Mouse (Mus musculus) kidney, embryonic 14.5 days (tissue): Measurements from ENCODE around the gene Inca1. TPM values are rescaled to one million over a fixed set of nuclear protein-coding genes. Genes with fewer than 3 reads are reported as not detected.

Experiments used
- ATAC-seq: fragments of 200-750 bp; cut with Nextera tagmentation; 2 replicates; pipeline ENCODE4 v1.8.0; 2017; ENCODE audit warnings: moderate number of reproducible peaks, mild to moderate bottlenecking, moderate TSS enrichment, moderate library complexity; ENCODE audit not compliant: low FRiP score, low TSS enrichment
- H3K27ac ChIP-seq: fragments of 300-500 bp; sonication (generic); 2 replicates; pipeline ENCODE4 v1.5.1; 2014; ENCODE audit warnings: low read depth, mild to moderate bottlenecking, low read length, moderate library complexity, mixed read lengths
- H3K27me3 ChIP-seq: fragments of 300-500 bp; sonication (generic); 2 replicates; pipeline ENCODE4 v1.6.1; 2014; ENCODE audit warnings: mild to moderate bottlenecking, low read length; ENCODE audit not compliant: control insufficient read depth, insufficient read depth
- H3K36me3 ChIP-seq: fragments of 300-500 bp; sonication (generic); 2 replicates; pipeline ENCODE4 v1.6.1; 2014; ENCODE audit warnings: low read length, mixed read lengths; ENCODE audit not compliant: control insufficient read depth, insufficient read depth
- H3K4me1 ChIP-seq: fragments of 300-500 bp; sonication (generic); 2 replicates; pipeline ENCODE4 v1.6.1; 2014; ENCODE audit warnings: low read length, mixed read lengths; ENCODE audit not compliant: control insufficient read depth, insufficient read depth
- H3K4me2 ChIP-seq: fragments of 300-500 bp; sonication (generic); replicated peaks from 2 replicates; pipeline ENCODE4 v1.6.1; 2014; ENCODE audit warnings: low read depth, mild to moderate bottlenecking, low read length
- H3K4me3 ChIP-seq: fragments of 300-500 bp; sonication (generic); 2 replicates; pipeline ENCODE4 v1.5.1; 2014; ENCODE audit warnings: mild to moderate bottlenecking, low read length
- H3K9ac ChIP-seq: fragments of 300-500 bp; sonication (generic); 2 replicates; pipeline ENCODE4 v1.6.1; 2014; ENCODE audit warnings: low read depth, mild to moderate bottlenecking, low read length, moderate library complexity
- H3K9me3 ChIP-seq: fragments of 300-500 bp; sonication (generic); 2 replicates; pipeline ENCODE4 v1.6.1; 2016; ENCODE audit warnings: low read length; ENCODE audit not compliant: control insufficient read depth
- WGBS: fragments of 180-500 bp; shearing (Covaris S2); extraction: QIAGEN DNeasy Blood & Tissue Kit; methylation state at CpG from one replicate; pipeline ENCODE4 v1.1.7; 2014; 5-methylcytosine and 5-hydroxymethylcytosine counted together
- polyA plus RNA-seq: library from polyadenylated mRNA; unstranded; fragments of >200 nt; fragmentation: Nextera tagmentation; extraction: Ambion mirVana; gene quantifications from 2 replicates; pipeline ENCODE4 v1.2.1, GENCODE M21; 2014

Gene Inca1
- 1.3 and 2.1 TPM in 2 replicates for polyA plus RNA-seq

DNA sequence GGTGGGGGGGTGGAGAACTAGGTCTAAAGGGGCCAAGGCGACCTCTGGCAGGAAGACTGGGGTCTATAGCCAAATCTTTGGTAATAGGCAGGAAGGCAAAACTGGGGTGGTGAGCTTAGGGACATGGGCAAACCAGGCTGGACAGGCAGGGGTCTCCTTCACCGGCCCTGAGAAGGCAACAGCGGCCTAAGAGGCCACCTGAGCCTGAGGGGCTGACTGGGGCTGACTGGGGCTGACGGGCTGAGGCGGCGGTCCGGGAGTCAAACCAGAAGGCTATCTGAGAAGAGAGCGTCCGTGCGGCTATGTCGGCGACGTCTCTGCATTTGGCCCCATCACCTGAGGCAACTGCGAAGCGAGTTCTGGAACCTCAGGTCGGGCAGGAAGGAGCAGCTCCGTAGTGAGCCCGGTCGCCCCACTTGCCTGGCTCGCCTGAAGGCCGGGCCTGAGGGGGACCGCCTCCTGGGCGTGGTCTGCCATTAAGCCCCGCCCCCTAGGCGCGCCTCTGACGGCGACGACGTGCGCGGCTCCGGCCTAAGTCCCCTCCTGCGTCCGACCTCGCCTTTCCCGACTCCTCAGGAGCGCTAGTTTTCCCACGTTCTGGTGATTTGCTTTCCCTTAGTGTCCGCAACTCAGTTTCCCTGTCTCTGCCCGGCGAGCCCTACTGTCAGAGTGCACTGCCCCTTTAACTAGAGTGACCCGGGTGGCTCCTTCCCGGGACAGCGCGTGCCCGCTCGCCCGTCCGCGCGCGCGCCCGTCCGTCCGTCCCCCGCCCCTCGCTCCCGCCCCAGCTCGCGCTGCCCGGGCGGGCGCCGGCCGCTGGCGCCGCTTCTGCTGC, at the start of gene Inca1, which contains the start of gene Kif1c:
Gene Inca1, minus strand, starts transcription at position 434 of the 835 bp plus-strand sequence.
Gene Kif1c, plus strand, starts transcription at position 827 of the 835 bp plus-strand sequence.
- Histone ChIP-seq H3K4me3 (peak within 1 kb of the TSS; percentile 93), H3K27ac (peak within 1 kb of the TSS; percentile 95), H3K27me3 (no peaks in the 10 kb centered on the region), H3K4me2 (peak within 1 kb of the TSS; percentile 66), H3K9me3 (no peaks in the 10 kb centered on the region), H3K9ac (peak within 1 kb of the TSS; percentile 92), H3K36me3 (peaks cover 17% of the 10 kb centered on the region; the same call in 1 of the 2 replicates), H3K4me1 (peaks cover 16% of the 10 kb centered on the region)
- ATAC-seq, result peak; percentile 95
- WGBS, result under 1% methylated on average over 64 of the region's 69 CpGs

GRCm38 (mm10) chr11:70747876-70748545, 48.1 kb upstream of the Inca1 start:
- no peak for ATAC-seq
- Histone ChIP-seq H3K27me3 (no peaks in the 10 kb centered on the region; the same call in 1 of the 2 replicates), H3K9ac (no peak overlapping the region), H3K36me3 (no peaks in the 10 kb centered on the region), H3K9me3 (0 out of 2 replicates have a peak, but pooled peaks cover 3% of the 10 kb centered on the region), H3K4me3 (no peak overlapping the region), H3K27ac (no peak overlapping the region), H3K4me1 (no peaks in the 10 kb centered on the region), H3K4me2 (no peak overlapping the region)
- 79% methylated on average over 4 of the region's 4 CpGs for WGBS

DNA sequence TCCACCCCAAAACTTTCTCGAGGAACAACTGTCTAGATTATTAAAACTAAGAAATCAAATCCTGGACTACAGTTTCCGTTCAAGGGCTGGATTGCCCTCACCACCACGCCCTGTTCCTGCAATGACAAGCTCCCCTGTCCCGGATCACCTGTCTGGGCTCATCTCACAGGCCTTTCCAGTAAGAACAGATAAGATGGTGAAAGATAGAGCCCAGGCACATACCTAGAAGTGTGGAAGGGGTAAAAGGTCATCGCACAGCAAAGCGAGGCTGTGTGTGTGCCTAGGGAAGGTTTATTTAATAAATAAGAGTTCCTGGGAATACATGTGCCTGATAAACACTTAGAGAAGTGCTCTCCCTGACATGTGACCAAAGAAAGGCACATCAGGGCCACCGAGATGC, 45.7 kb upstream of the Inca1 start:
- Histone ChIP-seq H3K27me3 (no peaks in the 10 kb centered on the region), H3K4me1 (no peaks in the 10 kb centered on the region), H3K4me3 (no peak overlapping the region), H3K36me3 (no peaks in the 10 kb centered on the region), H3K9me3 (0 out of 2 replicates have a peak, but pooled peaks cover 3% of the 10 kb centered on the region), H3K4me2 (no peak overlapping the region), H3K9ac (no peak overlapping the region), H3K27ac (no peak overlapping the region)
- no peak for ATAC-seq
- WGBS, result 85% methylated on average over 7 of the region's 7 CpGs

- 85% methylated on average over 12 of the region's 12 CpGs for WGBS
- Histone ChIP-seq H3K9ac (no peak overlapping the region), H3K36me3 (no peaks in the 10 kb centered on the region), H3K4me3 (no peak overlapping the region), H3K27me3 (no peaks in the 10 kb centered on the region), H3K27ac (no peak overlapping the region), H3K9me3 (no peaks in the 10 kb centered on the region), H3K4me2 (no peak overlapping the region), H3K4me1 (no peaks in the 10 kb centered on the region)
- ATAC-seq, result no peak
Measured at GRCm38 (mm10) chr11:70742581-70743459, 42.9 kb upstream of the Inca1 start.

GRCm38 (mm10) chr11:70742117-70742516, 42.2 kb upstream of the Inca1 start:
- H3K4me3 ChIP-seq, result no peak overlapping the region
- 84% methylated on average over 7 of the region's 7 CpGs for WGBS
- H3K9me3 ChIP-seq, result no peaks in the 10 kb centered on the region
- ATAC-seq, result no peak
- no peak overlapping the region for H3K27ac ChIP-seq
- no peaks in the 10 kb centered on the region for H3K4me1 ChIP-seq
- H3K36me3 ChIP-seq, result no peaks in the 10 kb centered on the region
- no peak overlapping the region for H3K9ac ChIP-seq
- no peak overlapping the region for H3K4me2 ChIP-seq
- no peaks in the 10 kb centered on the region for H3K27me3 ChIP-seq

- H3K4me2 ChIP-seq, result no peak overlapping the region
- no peaks in the 10 kb centered on the region for H3K9me3 ChIP-seq
- no peaks in the 10 kb centered on the region for H3K4me1 ChIP-seq
- H3K36me3 ChIP-seq, result no peaks in the 10 kb centered on the region
- no peak overlapping the region for H3K9ac ChIP-seq
- no peak overlapping the region for H3K4me3 ChIP-seq
- no peak overlapping the region for H3K27ac ChIP-seq
- WGBS, result 88% methylated on average over 3 of the region's 3 CpGs
- no peaks in the 10 kb centered on the region for H3K27me3 ChIP-seq
- ATAC-seq, result no peak
Measured at GRCm38 (mm10) chr11:70741603-70742002, 41.6 kb upstream of the Inca1 start.

DNA sequence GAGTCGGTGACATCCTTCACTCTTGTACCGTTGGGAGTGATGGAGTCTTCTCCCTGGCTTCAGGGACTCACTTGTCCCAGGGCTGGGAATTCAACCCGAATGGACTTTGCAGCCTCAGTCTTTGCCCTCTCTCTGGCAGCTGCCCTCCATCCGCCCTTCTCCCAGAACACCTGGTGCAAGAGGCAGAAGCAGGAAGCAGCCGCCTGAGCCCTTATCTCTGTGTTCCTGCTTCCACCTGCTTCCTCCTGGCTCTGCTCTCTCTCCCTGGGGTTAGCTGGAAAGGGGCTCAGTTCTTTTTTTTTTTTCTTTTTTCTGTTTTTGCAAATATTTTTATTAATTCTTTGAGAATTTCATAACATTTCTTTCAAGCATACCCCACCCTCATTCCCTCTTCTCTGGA, 37.8 kb upstream of the Inca1 start:
- no peaks in the 10 kb centered on the region for H3K9me3 ChIP-seq
- no peak for ATAC-seq
- no peak overlapping the region for H3K27ac ChIP-seq
- H3K27me3 ChIP-seq, result no peaks in the 10 kb centered on the region
- no peaks in the 10 kb centered on the region for H3K4me1 ChIP-seq
- no peak overlapping the region for H3K9ac ChIP-seq
- H3K36me3 ChIP-seq, result no peaks in the 10 kb centered on the region
- H3K4me2 ChIP-seq, result no peak overlapping the region
- no peak overlapping the region for H3K4me3 ChIP-seq
- WGBS, result 64% methylated on average over 5 of the region's 5 CpGs

GRCm38 (mm10) chr11:70733256-70733655, 33.3 kb upstream of the Inca1 start:
- Histone ChIP-seq H3K9ac (no peak overlapping the region), H3K4me2 (no peak overlapping the region), H3K4me3 (no peak overlapping the region), H3K9me3 (no peaks in the 10 kb centered on the region), H3K27me3 (no peaks in the 10 kb centered on the region), H3K36me3 (peaks cover 9% of the 10 kb centered on the region), H3K4me1 (no peaks in the 10 kb centered on the region), H3K27ac (no peak overlapping the region)
- WGBS, result 63% methylated on average over 5 of the region's 5 CpGs
- no peak for ATAC-seq
